Mouse (Mus musculus) testis, adult 2 months (tissue): ENCODE results near the gene Il4i1.

ENCODE experiments used
- CTCF ChIP-seq: fragments of 200-500 bp; IDR thresholded peaks from 2 replicates; pipeline ENCODE4 v1.5.1; 2012; ENCODE audit warnings: low read depth, mild to moderate bottlenecking, inconsistent platforms, low read length, moderate library complexity; ENCODE audit not compliant: control insufficient read depth, insufficient read depth, insufficient replicate concordance
- POLR2A ChIP-seq: fragments of 200-500 bp; IDR thresholded peaks from 2 replicates; pipeline ENCODE4 v1.6.1; 2012; ENCODE audit warnings: low read depth, mild to moderate bottlenecking, inconsistent platforms, low read length, moderate library complexity; ENCODE audit not compliant: control insufficient read depth

- TF ChIP-seq POLR2A (no peak), CTCF (no peak)
These were observed 12.5 kb downstream of the Il4i1 start for GRCm38 (mm10) chr7:44828706-44829105.
